Mouse (Mus musculus): ENCODE measurements around the gene Gng8. TPM values are rescaled to one million over a fixed set of nuclear protein-coding genes. Genes with fewer than 3 reads are reported as not detected.

Gene Gng8
- total and polyA plus RNA-seq, 3 experiments = 0.39 to 2.2 TPM; not detected in 1

GRCm38 (mm10) chr7:16924037-16924834 is 32.6 kb downstream of the Gng8 start, which contains the start of gene Calm3 (continued):
- TF ChIP-seq KAT2A (conservative IDR thresholded peaks at IDR 0.05; ENCODE audit: low read depth, low read length) = peak; percentile 88
- TF ChIP-seq MAFK (IDR thresholded peaks at IDR 0.05; ENCODE audit: borderline replicate concordance, low read depth, low read length) = no peak
- TF ChIP-seq NRF1 (IDR thresholded peaks at IDR 0.05; ENCODE audit: insufficient read depth, low read depth, low read length, poor library complexity, severe bottlenecking) = peak; percentile 70
- peak; percentile 78; the same call in 1 of the 2 replicates for TF ChIP-seq ZKSCAN1 (IDR thresholded peaks at IDR 0.05; ENCODE audit: low read depth, low read length)
- peak; percentile 73; the same call in 1 of the 2 replicates for TF ChIP-seq MXI1 (IDR thresholded peaks at IDR 0.05; ENCODE audit: low read depth, low read length)
- TF ChIP-seq CHD1 (IDR thresholded peaks at IDR 0.05; ENCODE audit: low read depth, low read length) = peak; percentile 100
- TF ChIP-seq USF2 (IDR thresholded peaks at IDR 0.05; ENCODE audit: borderline replicate concordance in 1 of 2, insufficient read depth in 1 of 2, low read depth in 1 of 2, low read length in 2 of 2) = no peak
- TF ChIP-seq SMC3 (IDR thresholded peaks at IDR 0.05; ENCODE audit: low read depth, low read length) = no peak
- peak; percentile 58; the same call in 1 of the 2 replicates for TF ChIP-seq POLR2AphosphoS2 (IDR thresholded peaks at IDR 0.05; ENCODE audit: low read length)
- peak; percentile 60 for TF ChIP-seq USF1 (IDR thresholded peaks at IDR 0.05; ENCODE audit: low read depth, low read length)
- TF ChIP-seq ZC3H11A (IDR thresholded peaks at IDR 0.05; ENCODE audit: low read depth, low read length) = no peak
- TF ChIP-seq SIN3A (IDR thresholded peaks at IDR 0.05; ENCODE audit: low read length) = peak; percentile 89
- TF ChIP-seq MAZ (IDR thresholded peaks at IDR 0.05; ENCODE audit: low read depth, low read length) = peak; percentile 92
- TF ChIP-seq MYB (IDR thresholded peaks at IDR 0.05; ENCODE audit: low read depth, low read length) = no peak
- TF ChIP-seq TAL1 (IDR thresholded peaks at IDR 0.05; ENCODE audit: low read length) = no peak
- peak in 1 of 2 experiments; percentile 56; a peak in 2 of 4 replicates for TF ChIP-seq EP300 (IDR thresholded peaks at IDR 0.05; ENCODE audit: low read depth in 1 of 2, low read length in 2 of 2)

DNA sequence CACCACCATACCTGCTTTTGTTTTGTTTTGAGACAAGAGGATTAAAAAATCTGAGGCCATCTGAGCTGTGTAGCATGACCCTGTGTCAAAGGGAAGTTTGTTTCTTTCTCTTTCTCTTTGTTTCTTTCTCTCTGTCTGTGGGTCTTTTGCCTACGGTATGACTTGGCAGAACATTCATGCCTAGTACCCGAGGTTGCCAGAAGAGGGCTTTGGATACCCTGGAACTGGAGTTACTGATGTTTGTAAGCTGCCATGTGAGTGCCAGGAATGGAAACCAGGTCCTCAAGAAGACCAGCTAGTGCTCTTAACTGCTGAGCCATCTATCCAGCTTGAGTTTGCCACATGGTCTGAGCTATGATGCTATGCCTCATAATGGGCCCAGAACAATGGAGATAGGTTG is 36.8 kb downstream of the Gng8 start:
- DNase-seq (ENCODE audit: low read depth, low spot score) = peak; percentile 65
- no peak for TF ChIP-seq POLR2A (IDR thresholded peaks at IDR 0.05; ENCODE audit: control insufficient read depth in 1 of 2, insufficient read depth in 1 of 2, low read depth in 1 of 2, low read length in 2 of 2, poor library complexity in 1 of 2)
- TF ChIP-seq E2F4 (IDR thresholded peaks at IDR 0.05; ENCODE audit: borderline replicate concordance, low read depth, low read length) = no peak
- TF ChIP-seq CHD2 (IDR thresholded peaks at IDR 0.05; ENCODE audit: low read length) = no peak
- TF ChIP-seq MAFK (IDR thresholded peaks at IDR 0.05; ENCODE audit: borderline replicate concordance, low read depth, low read length) = no peak
- peak in 2 of 3 experiments; percentile 28; a peak in 4 of 6 replicates for TF ChIP-seq CTCF (IDR thresholded peaks at IDR 0.05 in 2 of 3, conservative IDR thresholded peaks at IDR 0.05 in 1 of 3; ENCODE audit: control insufficient read depth in 1 of 3, insufficient read depth in 1 of 3, low read depth in 2 of 3, low read length in 3 of 3, poor library complexity in 1 of 3, severe bottlenecking in 1 of 3)
- peak; percentile 15; the same call in 1 of the 2 replicates for TF ChIP-seq SMC3 (IDR thresholded peaks at IDR 0.05; ENCODE audit: low read depth, low read length)
- Histone ChIP-seq H3K9me3 (replicated peaks; ENCODE audit: insufficient read depth, low read length) (no peaks in the 10 kb centered on the region), H3K27ac (ENCODE audit: control insufficient read depth, low read depth, low read length) (no peak overlapping the region), H3K27me3 (ENCODE audit: control insufficient read depth in 1 of 2, insufficient read depth in 2 of 2, low read length in 2 of 2) (no peaks in the 10 kb centered on the region), H3K4me3 (ENCODE audit: control insufficient read depth in 1 of 2, insufficient read depth in 1 of 2, low read depth in 2 of 2, low read length in 2 of 2) (no peak overlapping the region), H3K4me1 (ENCODE audit: control insufficient read depth in 1 of 2, insufficient read depth in 2 of 2, low read length in 2 of 2) (peaks cover 0 to 3% of the 10 kb centered on the region in 2 experiments; a peak in 2 of 4 replicates), H3K79me2 (ENCODE audit: control insufficient read depth, insufficient read depth, low read length, poor library complexity) (peaks cover 4% of the 10 kb centered on the region), H3K9ac (ENCODE audit: control insufficient read depth, low read depth, low read length, poor library complexity, severe bottlenecking) (no peak overlapping the region), H3K36me3 (ENCODE audit: control insufficient read depth in 1 of 2, insufficient read depth in 2 of 2, low read length in 2 of 2) (peaks cover 0 to 2% of the 10 kb centered on the region in 2 experiments; a peak in 1 of 4 replicates)

All from MEL (cell line).